Mouse (Mus musculus): Measurements from ENCODE around the gene Bahcc1. TPM values are rescaled to one million over a fixed set of nuclear protein-coding genes. Genes with fewer than 3 reads are reported as not detected.

Gene Bahcc1
- polyA plus RNA-seq, 1 experiment from 2014 or later = 14.3 TPM

Small RNA genes lying within 50 kb of the gene (microRNA-seq; reads per million reads assigned to microRNA genes)
- not detected for gene Gm47297

Other genes starting within 250 kb of the Bahcc1 start
- gene Aatk, start 185.8 kb upstream of the Bahcc1 start, polyA plus RNA-seq (2016; fragmentation: Nextera tagmentation; extraction: Ambion mirVana) = 1.2 and 1.9 TPM in 2 replicates
- 38.1 and 45.9 TPM in 2 replicates for gene Cep131, start 146.1 kb upstream of the Bahcc1 start, polyA plus RNA-seq (2016; fragmentation: Nextera tagmentation; extraction: Ambion mirVana)
- 20.0 and 21.2 TPM in 2 replicates for gene Tepsin, start 134.2 kb upstream of the Bahcc1 start, polyA plus RNA-seq (2016; fragmentation: Nextera tagmentation; extraction: Ambion mirVana)
- 89.7 and 91.0 TPM in 2 replicates for gene Ndufaf8, start 134.0 kb upstream of the Bahcc1 start, polyA plus RNA-seq (2016; fragmentation: Nextera tagmentation; extraction: Ambion mirVana)
- gene Slc38a10, start 81.6 kb upstream of the Bahcc1 start, polyA plus RNA-seq (2016; fragmentation: Nextera tagmentation; extraction: Ambion mirVana) = 87.1 and 97.9 TPM in 2 replicates
- gene Actg1, start 115.6 kb downstream of the Bahcc1 start, polyA plus RNA-seq (2016; fragmentation: Nextera tagmentation; extraction: Ambion mirVana) = 2,836 and 2,964 TPM in 2 replicates
- gene Fscn2, start 128.6 kb downstream of the Bahcc1 start, polyA plus RNA-seq (2016; fragmentation: Nextera tagmentation; extraction: Ambion mirVana) = 0.61 and 0.62 TPM in 2 replicates
- gene Faap100, start 145.8 kb downstream of the Bahcc1 start, polyA plus RNA-seq (2016; fragmentation: Nextera tagmentation; extraction: Ambion mirVana) = 34.5 and 41.8 TPM in 2 replicates
- gene Nploc4, start 204.8 kb downstream of the Bahcc1 start, polyA plus RNA-seq (2016; fragmentation: Nextera tagmentation; extraction: Ambion mirVana) = 45.1 and 46.5 TPM in 2 replicates
- gene Tspan10, start 209.7 kb downstream of the Bahcc1 start, polyA plus RNA-seq (2016; fragmentation: Nextera tagmentation; extraction: Ambion mirVana) = 0.39 TPM in 1 of 2 replicates, not detected in the other
- gene Pde6g, start 220.6 kb downstream of the Bahcc1 start, polyA plus RNA-seq (2016; fragmentation: Nextera tagmentation; extraction: Ambion mirVana) = 0.20 and 0.53 TPM in 2 replicates
- gene Oxld1, start 225.1 kb downstream of the Bahcc1 start, polyA plus RNA-seq (2016; fragmentation: Nextera tagmentation; extraction: Ambion mirVana) = 9.0 and 11.8 TPM in 2 replicates
- gene Ccdc137, start 225.2 kb downstream of the Bahcc1 start, polyA plus RNA-seq (2016; fragmentation: Nextera tagmentation; extraction: Ambion mirVana) = 38.9 and 41.8 TPM in 2 replicates
- 61.8 and 64.0 TPM in 2 replicates for gene Arl16, start 234.7 kb downstream of the Bahcc1 start, polyA plus RNA-seq (2016; fragmentation: Nextera tagmentation; extraction: Ambion mirVana)